ENCODE assay signal across 19 mouse cellular contexts in the genomic region with DNA sequence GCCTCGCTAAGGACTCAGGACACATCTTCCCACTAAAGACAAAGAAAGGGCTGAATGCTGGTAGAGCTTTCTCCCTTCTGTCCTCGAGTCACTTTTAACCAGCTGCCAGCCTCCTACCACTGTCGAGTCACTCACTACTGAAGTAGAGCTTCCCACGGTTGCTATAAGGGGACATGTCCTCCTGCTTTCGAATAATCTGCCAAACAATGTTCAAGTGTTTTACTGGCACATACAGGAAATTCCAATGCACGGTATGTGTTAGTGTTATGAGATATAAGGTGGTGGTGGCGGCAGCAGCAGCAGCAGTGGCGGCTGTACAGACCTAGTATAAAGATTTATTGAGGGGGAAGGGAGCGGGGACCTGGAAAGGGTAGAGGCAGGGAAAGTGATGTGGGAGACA. TPM values are rescaled to one million over a fixed set of nuclear protein-coding genes. Genes with fewer than 3 reads are reported as not detected.
A peak's percentile ranks its signal among the peaks of the same experiment; 100 is the strongest.
DNase-seq lines count a peak whose midpoint lies in the region; ATAC-seq and TF ChIP-seq lines count a peak whose summit lies in the region.
"Had no signal": no experiment of that assay in that cellular context is flagged by ENCODE, and none has a peak within 500 bp of the region (broad histone marks: within the 10 kb centered on the region; RNA-seq: fewer than 3 reads in every experiment).

No protein-coding gene starts in this region.

- H3K27ac ChIP-seq in heart, embryonic 13.5 days (replicated peaks): peak overlapping the region; percentile 55
- H3K27ac ChIP-seq in lung, embryonic 15.5 days: 0 out of 2 replicates have a peak overlapping the region, but pooled peaks have one; percentile 9
- H3K27ac ChIP-seq in stomach, postnatal 0 days (replicated peaks): no peak overlapping the region
- H3K27ac ChIP-seq: hindbrain, embryonic 12.5 days had no signal

- H3K4me2 ChIP-seq in heart, embryonic 13.5 days: peak overlapping the region; percentile 35
- H3K4me2 ChIP-seq in lung, embryonic 15.5 days: no peak overlapping the region
- H3K4me2 ChIP-seq in stomach, postnatal 0 days (replicated peaks; ENCODE audit: low read depth): no peak overlapping the region
- H3K4me2 ChIP-seq: hindbrain, embryonic 12.5 days had no signal

- no peak for TF ChIP-seq CTCF in stomach, postnatal 0 days (IDR thresholded peaks at IDR 0.05; ENCODE audit: low read depth)

- TF ChIP-seq EP300 in stomach, postnatal 0 days (optimal IDR thresholded peaks at IDR 0.05): no peak

- H3K9ac ChIP-seq in heart, embryonic 13.5 days: 0 out of 2 replicates have a peak overlapping the region, but pooled peaks have one; percentile 44
- no peak overlapping the region for H3K9ac ChIP-seq in lung, embryonic 15.5 days
- no peak overlapping the region for H3K9ac ChIP-seq in stomach, postnatal 0 days (ENCODE audit: low read length)
- H3K9ac ChIP-seq: hindbrain, embryonic 12.5 days had no signal

- peaks cover 3% of the 10 kb centered on the region; the same call in 1 of the 2 replicates for H3K9me3 ChIP-seq in heart, embryonic 13.5 days
- no peaks in the 10 kb centered on the region for H3K9me3 ChIP-seq in lung, embryonic 15.5 days
- no peaks in the 10 kb centered on the region for H3K9me3 ChIP-seq in stomach, postnatal 0 days (ENCODE audit: control insufficient read depth, low read length)
- H3K9me3 ChIP-seq: hindbrain, embryonic 12.5 days had no signal

- 16% methylated on average over 9 of the region's 9 CpGs for WGBS in heart, embryonic 13.5 days
- WGBS in lung, embryonic 15.5 days: 10% methylated on average over 9 of the region's 9 CpGs
- WGBS in stomach, postnatal 0 days: 27% methylated on average over 9 of the region's 9 CpGs

- peaks cover 35% of the 10 kb centered on the region for H3K4me1 ChIP-seq in heart, embryonic 13.5 days
- H3K4me1 ChIP-seq in lung, embryonic 15.5 days: peaks cover 12% of the 10 kb centered on the region
- no peaks in the 10 kb centered on the region for H3K4me1 ChIP-seq in stomach, postnatal 0 days (replicated peaks; ENCODE audit: control insufficient read depth, insufficient read depth)
- H3K4me1 ChIP-seq: hindbrain, embryonic 12.5 days had no signal

- H3K27me3 ChIP-seq in heart, embryonic 13.5 days (replicated peaks): no peaks in the 10 kb centered on the region
- H3K27me3 ChIP-seq in lung, embryonic 15.5 days: no peaks in the 10 kb centered on the region
- H3K27me3 ChIP-seq in stomach, postnatal 0 days (ENCODE audit: control insufficient read depth, insufficient read depth, low read length): no peaks in the 10 kb centered on the region
- H3K27me3 ChIP-seq: hindbrain, embryonic 12.5 days had no signal

- DNase-seq in heart, postnatal 4 days: no peak
- DNase-seq in lung, postnatal 25 days (ENCODE audit: low spot score): no peak
- DNase-seq in left cerebral cortex, adult 18-20 months (ENCODE audit: low spot score in 2 of 2): peak; percentile 54 to 70
- DNase-seq in right cerebral cortex, postnatal 14 days: peak; percentile 27
- no peak for DNase-seq in stomach, postnatal 0 days (ENCODE audit: low spot score)
- no peak for DNase-seq in adrenal gland, postnatal 10 days
- DNase-seq: cerebellum, adult 18-20 months; embryo, embryonic 11 days; kidney, postnatal 36 days; spleen, adult 18-20 months had no signal

- H3K36me3 ChIP-seq in heart, embryonic 13.5 days: no peaks in the 10 kb centered on the region
- H3K36me3 ChIP-seq in lung, embryonic 15.5 days: no peaks in the 10 kb centered on the region
- H3K36me3 ChIP-seq in stomach, postnatal 0 days (ENCODE audit: control insufficient read depth, insufficient read depth, low read length): no peaks in the 10 kb centered on the region
- H3K36me3 ChIP-seq: hindbrain, embryonic 12.5 days had no signal

- no peak overlapping the region for H3K4me3 ChIP-seq in heart, embryonic 13.5 days
- no peak overlapping the region for H3K4me3 ChIP-seq in lung, embryonic 15.5 days
- no peak overlapping the region for H3K4me3 ChIP-seq in stomach, postnatal 0 days (ENCODE audit: low read depth, low read length)
- H3K4me3 ChIP-seq: hindbrain, embryonic 12.5 days had no signal

- no peak; the same call in 1 of the 2 replicates for ATAC-seq in heart, embryonic 13.5 days (ENCODE audit: extremely low read depth, insufficient number of reproducible peaks, low FRiP score, low TSS enrichment)
- ATAC-seq in lung, embryonic 15.5 days (ENCODE audit: borderline replicate concordance, extremely low read depth, low FRiP score, low TSS enrichment): peak; percentile 55; the same call in 1 of the 2 replicates
- ATAC-seq in stomach, postnatal 0 days (ENCODE audit: low FRiP score, low TSS enrichment): no peak
- ATAC-seq: intestine, postnatal 0 days had no signal

RNA-seq across cellular contexts. Expression of gene Ceacam9, which starts 15.3 kb away (rescaled TPM):
- not detected in 2 replicates for polyA plus RNA-seq in heart, embryonic 13.5 days (2015; fragmentation: Nextera tagmentation; extraction: Ambion mirVana)
- total RNA-seq in heart, postnatal 4 days (2021): not detected
- polyA plus RNA-seq in lung, embryonic 15.5 days (2015; fragmentation: Nextera tagmentation; extraction: Ambion mirVana): not detected in 2 replicates
- under 1 TPM in 1 of 2 experiments, not detected in 1; 0.40 TPM for total RNA-seq in left cerebral cortex, adult 18-20 months (2021)
- not detected in 2 replicates for polyA plus RNA-seq in stomach, postnatal 0 days (2015; fragmentation: Nextera tagmentation; extraction: Ambion mirVana)
- total RNA-seq in adrenal gland, postnatal 10 days (2021): not detected
- total RNA-seq: gastrocnemius, adult 8-10 months; liver, adult 2 months; MEL; midbrain, postnatal 0 days had no signal
- polyA plus RNA-seq: hindbrain, embryonic 12.5 days; intestine, postnatal 0 days; liver, adult 2 months; testis, adult 2 months had no signal

RNA-seq across cellular contexts. Expression of gene Ceacam15, which starts 30.9 kb away (rescaled TPM):
- polyA plus RNA-seq in heart, embryonic 13.5 days (2015; fragmentation: Nextera tagmentation; extraction: Ambion mirVana): 0.48 TPM in 2 replicates
- total RNA-seq in heart, postnatal 4 days (2021): under 1 TPM; 0.38 to 0.64 TPM
- not detected in 2 replicates for polyA plus RNA-seq in lung, embryonic 15.5 days (2015; fragmentation: Nextera tagmentation; extraction: Ambion mirVana)
- not detected for total RNA-seq in left cerebral cortex, adult 18-20 months (2021)
- polyA plus RNA-seq in stomach, postnatal 0 days (2015; fragmentation: Nextera tagmentation; extraction: Ambion mirVana): not detected in 2 replicates
- not detected for total RNA-seq in adrenal gland, postnatal 10 days (2021)
- total RNA-seq: gastrocnemius, adult 8-10 months; liver, adult 2 months; MEL; midbrain, postnatal 0 days had no signal
- polyA plus RNA-seq: hindbrain, embryonic 12.5 days; intestine, postnatal 0 days; liver, adult 2 months; midbrain, postnatal 0 days had no signal

RNA-seq across cellular contexts. Expression of gene Ap2s1, which starts 31.8 kb away (rescaled TPM):
- 210 and 235 TPM in 2 replicates for polyA plus RNA-seq in heart, embryonic 13.5 days (2015; fragmentation: Nextera tagmentation; extraction: Ambion mirVana)
- total RNA-seq in heart, postnatal 4 days (2021): 100 to 1,000 TPM; 127 to 129 TPM
- 280 and 291 TPM in 2 replicates for polyA plus RNA-seq in lung, embryonic 15.5 days (2015; fragmentation: Nextera tagmentation; extraction: Ambion mirVana)
- 100 to 1,000 TPM; 227 to 260 TPM for total RNA-seq in left cerebral cortex, adult 18-20 months (2021)
- 225 and 229 TPM in 2 replicates for polyA plus RNA-seq in stomach, postnatal 0 days (2015; fragmentation: Nextera tagmentation; extraction: Ambion mirVana)
- 100 to 1,000 TPM; 154 to 156 TPM for total RNA-seq in adrenal gland, postnatal 10 days (2021)

Comparison
In these comparisons a context has a peak if more than half of its experiments do, and no peak if none do; other contexts are left out.
1. DNase-seq: peak in left cerebral cortex, adult 18-20 months (2 of 2) and right cerebral cortex, postnatal 14 days (single experiment); none in heart, postnatal 4 days (single experiment), lung, postnatal 25 days (single experiment), stomach, postnatal 0 days (single experiment) and adrenal gland, postnatal 10 days (single experiment).